ENCODE assay signal across 8 mouse cellular contexts in the genomic region with DNA sequence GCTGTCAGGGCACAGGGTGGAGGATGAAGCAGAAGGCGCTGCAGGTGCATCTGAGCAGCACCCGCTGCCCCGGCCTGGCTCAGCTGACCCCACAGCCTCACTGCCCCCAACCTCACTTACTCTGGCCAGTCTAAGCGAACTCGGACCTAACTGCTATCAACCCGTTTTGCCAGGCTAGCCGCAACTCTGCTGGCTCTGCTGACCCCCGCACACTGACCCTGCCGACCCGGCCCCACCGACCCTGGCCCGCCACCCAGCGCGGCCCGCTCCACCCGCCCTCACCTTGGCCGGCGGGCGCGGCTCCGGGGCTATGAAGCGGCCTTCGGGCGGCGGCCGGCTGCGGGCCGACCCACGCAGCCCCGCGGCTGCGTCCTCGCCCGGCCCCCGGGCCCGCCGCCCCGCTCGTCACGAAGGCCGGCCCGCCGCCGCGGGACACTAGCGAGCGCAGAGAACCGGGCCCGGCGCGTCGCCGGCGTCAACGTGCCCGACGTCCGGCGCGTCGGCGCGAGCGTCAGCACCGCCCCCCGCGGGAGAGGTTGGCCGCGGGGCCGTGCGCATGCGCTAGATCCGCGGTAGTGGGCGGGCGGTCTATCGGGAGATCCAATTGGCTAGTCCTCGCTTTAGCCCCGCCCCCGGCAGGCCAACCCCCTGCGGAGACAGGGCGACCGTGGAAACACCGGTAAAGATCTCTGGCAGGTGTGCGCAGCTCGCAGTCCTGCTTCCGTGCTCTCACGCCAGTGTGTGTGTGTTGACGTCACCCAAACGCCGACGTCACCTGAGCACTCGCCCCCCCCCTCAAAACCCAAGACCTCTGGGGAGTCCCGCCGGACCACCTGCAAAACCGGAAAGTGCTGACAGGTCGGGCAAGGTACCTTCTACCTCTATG. TPM values are rescaled to one million over a fixed set of nuclear protein-coding genes. Genes with fewer than 3 reads are reported as not detected.
DNase-seq lines count a peak whose midpoint lies in the region; ATAC-seq and TF ChIP-seq lines count a peak whose summit lies in the region.

A gene (minus strand): TSS at position 493 of the 886 bp plus-strand sequence.

- peak; percentile 94 for DNase-seq in c-Kit-positive CD71-positive TER-119-positive erythroid progenitor cells, embryonic 14.5 days (ENCODE audit: low spot score)
- peak; percentile 94 for DNase-seq in heart, postnatal 0 days (ENCODE audit: low spot score)
- peak; percentile 99 for DNase-seq in kidney, postnatal 4 days

- H3K27ac ChIP-seq in forebrain, embryonic 12.5 days, result peak within 1 kb of the TSS; percentile 66
- H3K27ac ChIP-seq in heart, postnatal 0 days (ENCODE audit: low read depth), result peak within 1 kb of the TSS; percentile 76
- peak within 1 kb of the TSS; percentile 72 for H3K27ac ChIP-seq in liver, embryonic 16.5 days (ENCODE audit: low read length)
- H3K27ac ChIP-seq in neural tube, embryonic 13.5 days (replicated peaks), result peak within 1 kb of the TSS; percentile 69
- peak within 1 kb of the TSS; percentile 59 for H3K27ac ChIP-seq in testis, adult 2 months (ENCODE audit: control insufficient read depth, insufficient read depth, low read depth, low read length)

- TF ChIP-seq EP300 in heart, postnatal 0 days (IDR thresholded peaks at IDR 0.05; ENCODE audit: low read depth), result no peak

- under 1% methylated on average over 96 of the region's 97 CpGs for WGBS in forebrain, embryonic 12.5 days
- WGBS in heart, postnatal 0 days, result under 1% methylated on average over 74 of the region's 97 CpGs
- under 1% methylated on average over 97 of the region's 97 CpGs for WGBS in liver, embryonic 16.5 days (ENCODE audit: insufficient replicate concordance)
- WGBS in neural tube, embryonic 13.5 days, result under 1% methylated on average over 89 of the region's 97 CpGs

- peaks cover 17% of the 10 kb centered on the region for H3K4me1 ChIP-seq in E14TG2a.4 (replicated peaks; ENCODE audit: low read depth, low read length)
- peaks cover 32% of the 10 kb centered on the region for H3K4me1 ChIP-seq in forebrain, embryonic 12.5 days
- peaks cover 21% of the 10 kb centered on the region for H3K4me1 ChIP-seq in heart, postnatal 0 days (ENCODE audit: control insufficient read depth, insufficient read depth)
- H3K4me1 ChIP-seq in liver, embryonic 16.5 days (ENCODE audit: control insufficient read depth, low read depth, low read length), result peaks cover 26% of the 10 kb centered on the region
- H3K4me1 ChIP-seq in neural tube, embryonic 13.5 days (replicated peaks), result peaks cover 37% of the 10 kb centered on the region
- H3K4me1 ChIP-seq in testis, adult 2 months (ENCODE audit: control insufficient read depth, insufficient read depth, low read length), result peaks cover 11% of the 10 kb centered on the region

- TF ChIP-seq CTCF in E14TG2a.4 (conservative IDR thresholded peaks at IDR 0.05; ENCODE audit: low read length), result no peak
- no peak for TF ChIP-seq CTCF in heart, postnatal 0 days (IDR thresholded peaks at IDR 0.05; ENCODE audit: low read depth)
- no peak for TF ChIP-seq CTCF in testis, adult 2 months (IDR thresholded peaks at IDR 0.05; ENCODE audit: control insufficient read depth, insufficient read depth, insufficient replicate concordance, low read depth, low read length)

- H3K9me3 ChIP-seq in E14TG2a.4 (ENCODE audit: low read length), result no peaks in the 10 kb centered on the region
- H3K9me3 ChIP-seq in forebrain, embryonic 12.5 days, result no peaks in the 10 kb centered on the region
- no peaks in the 10 kb centered on the region for H3K9me3 ChIP-seq in heart, postnatal 0 days (replicated peaks; ENCODE audit: control insufficient read depth, low read length)
- no peaks in the 10 kb centered on the region for H3K9me3 ChIP-seq in liver, embryonic 16.5 days (replicated peaks; ENCODE audit: control insufficient read depth, low read length)
- H3K9me3 ChIP-seq in neural tube, embryonic 13.5 days, result no peaks in the 10 kb centered on the region

- peak within 1 kb of the TSS; percentile 85 for H3K4me2 ChIP-seq in forebrain, embryonic 12.5 days
- peak within 1 kb of the TSS; percentile 88 for H3K4me2 ChIP-seq in heart, postnatal 0 days (ENCODE audit: low read depth, low read length)
- H3K4me2 ChIP-seq in liver, embryonic 16.5 days (ENCODE audit: low read depth, low read length), result peak within 1 kb of the TSS; percentile 93
- peak within 1 kb of the TSS; percentile 84 for H3K4me2 ChIP-seq in neural tube, embryonic 13.5 days

- peaks cover 33% of the 10 kb centered on the region for H3K36me3 ChIP-seq in E14TG2a.4 (ENCODE audit: insufficient read depth, low read length)
- H3K36me3 ChIP-seq in forebrain, embryonic 12.5 days (replicated peaks), result peaks cover 25% of the 10 kb centered on the region
- H3K36me3 ChIP-seq in heart, postnatal 0 days (replicated peaks; ENCODE audit: control insufficient read depth, insufficient read depth, low read length), result peaks cover 27% of the 10 kb centered on the region
- H3K36me3 ChIP-seq in liver, embryonic 16.5 days (ENCODE audit: control insufficient read depth, insufficient read depth), result no peaks in the 10 kb centered on the region; the same call in 1 of the 2 replicates
- peaks cover 36% of the 10 kb centered on the region for H3K36me3 ChIP-seq in neural tube, embryonic 13.5 days
- peaks cover under 1% of the 10 kb centered on the region; the same call in 1 of the 2 replicates for H3K36me3 ChIP-seq in testis, adult 2 months (ENCODE audit: control insufficient read depth, insufficient read depth, low read length)

- peak; percentile 93 for ATAC-seq in forebrain, embryonic 12.5 days (ENCODE audit: low FRiP score)
- ATAC-seq in heart, postnatal 0 days (ENCODE audit: insufficient read depth, low read depth), result peak; percentile 98
- peak; percentile 93 for ATAC-seq in liver, embryonic 16.5 days (ENCODE audit: low read depth)
- ATAC-seq in neural tube, embryonic 13.5 days (ENCODE audit: low read depth), result peak; percentile 92

- peaks cover 35% of the 10 kb centered on the region for H3K27me3 ChIP-seq in E14TG2a.4 (ENCODE audit: insufficient read depth, low read length)
- H3K27me3 ChIP-seq in forebrain, embryonic 12.5 days, result peaks cover 24% of the 10 kb centered on the region
- H3K27me3 ChIP-seq in heart, postnatal 0 days (ENCODE audit: control insufficient read depth, insufficient read depth, low read length), result no peaks in the 10 kb centered on the region
- no peaks in the 10 kb centered on the region for H3K27me3 ChIP-seq in liver, embryonic 16.5 days (ENCODE audit: control insufficient read depth, insufficient read depth, low read depth, low read length)
- H3K27me3 ChIP-seq in neural tube, embryonic 13.5 days, result peaks cover 18% of the 10 kb centered on the region
- no peaks in the 10 kb centered on the region for H3K27me3 ChIP-seq in testis, adult 2 months (ENCODE audit: control insufficient read depth, insufficient read depth, low read length)

- H3K4me3 ChIP-seq in E14TG2a.4 (replicated peaks; ENCODE audit: low read length), result peak within 1 kb of the TSS; percentile 90
- H3K4me3 ChIP-seq in forebrain, embryonic 12.5 days (replicated peaks), result peak within 1 kb of the TSS; percentile 98
- H3K4me3 ChIP-seq in heart, postnatal 0 days (ENCODE audit: low read depth, low read length), result peak within 1 kb of the TSS; percentile 86
- H3K4me3 ChIP-seq in liver, embryonic 16.5 days (ENCODE audit: low read depth, low read length), result peak within 1 kb of the TSS; percentile 93
- peak within 1 kb of the TSS; percentile 97 for H3K4me3 ChIP-seq in neural tube, embryonic 13.5 days
- H3K4me3 ChIP-seq in testis, adult 2 months (ENCODE audit: control insufficient read depth, low read depth, low read length), result peak within 1 kb of the TSS; percentile 98

- H3K9ac ChIP-seq in forebrain, embryonic 12.5 days, result peak within 1 kb of the TSS; percentile 99
- peak within 1 kb of the TSS; percentile 94 for H3K9ac ChIP-seq in heart, postnatal 0 days (replicated peaks; ENCODE audit: low read depth, low read length)
- peak within 1 kb of the TSS; percentile 92 for H3K9ac ChIP-seq in liver, embryonic 16.5 days (ENCODE audit: low read depth, low read length)
- peak within 1 kb of the TSS; percentile 98 for H3K9ac ChIP-seq in neural tube, embryonic 13.5 days

- TF ChIP-seq POLR2A in testis, adult 2 months (IDR thresholded peaks at IDR 0.05; ENCODE audit: control insufficient read depth, low read depth, low read length), result peak; percentile 72

RNA-seq across cellular contexts. Expression of the gene that starts here (rescaled TPM):
- polyA plus RNA-seq in forebrain, embryonic 12.5 days (2016; fragmentation: Nextera tagmentation; extraction: Ambion mirVana), result 49.1 and 55.2 TPM in 2 replicates
- 33.5 and 43.5 TPM in 2 replicates for total RNA-seq in heart, postnatal 0 days (2014; rRNA removed; ENCODE audit: low replicate concordance)
- 15.6 and 18.6 TPM in 2 replicates for polyA plus RNA-seq in heart, postnatal 0 days (2015; fragmentation: Nextera tagmentation; extraction: Ambion mirVana)
- 6.1 and 7.2 TPM in 2 replicates for polyA plus RNA-seq in liver, embryonic 16.5 days (2015; fragmentation: Nextera tagmentation; extraction: Ambion mirVana)
- polyA plus RNA-seq in neural tube, embryonic 13.5 days (2015; fragmentation: Nextera tagmentation; extraction: Ambion mirVana), result 28.4 and 32.6 TPM in 2 replicates
- 17.1 and 19.1 TPM in 2 replicates for polyA plus RNA-seq in testis, adult 2 months (2012; rRNA removed)

Comparison
In these comparisons a context has a peak if more than half of its experiments do, and no peak if none do; other contexts are left out.
1. Peak in every context shown above with its lines: DNase-seq, ATAC-seq, H3K4me3 ChIP-seq and H3K27ac ChIP-seq.